ENCODE assay signal across 10 mouse cellular contexts in genomic region chr9:61349697-61350096, GRCm38 (mm10). TPM values are rescaled to one million over a fixed set of nuclear protein-coding genes. Genes with fewer than 3 reads are reported as not detected.
A peak's percentile ranks its signal among the peaks of the same experiment; 100 is the strongest.
DNase-seq lines count a peak whose midpoint lies in the region; ATAC-seq lines count a peak whose summit lies in the region.
"Had no signal": no experiment of that assay in that cellular context is flagged by ENCODE, and none has a peak within 500 bp of the region (broad histone marks: within the 10 kb centered on the region; RNA-seq: fewer than 3 reads in every experiment).

No protein-coding gene starts in this region.

- 0 out of 2 replicates have a peak, but pooled peaks cover 5% of the 10 kb centered on the region for H3K27me3 ChIP-seq in midbrain, embryonic 14.5 days (ENCODE audit: control insufficient read depth, insufficient read depth, low read length)
- peaks cover 67% of the 10 kb centered on the region for H3K27me3 ChIP-seq in midbrain, embryonic 10.5 days (ENCODE audit: low read depth, poor library complexity, severe bottlenecking)

- no peak overlapping the region for H3K4me2 ChIP-seq in midbrain, embryonic 14.5 days (ENCODE audit: low read length)

- no peaks in the 10 kb centered on the region for H3K9me3 ChIP-seq in midbrain, embryonic 14.5 days (ENCODE audit: control insufficient read depth, low read length)
- H3K9me3 ChIP-seq in midbrain, embryonic 10.5 days (replicated peaks), result no peaks in the 10 kb centered on the region

- no peak overlapping the region for H3K27ac ChIP-seq in midbrain, embryonic 14.5 days (replicated peaks; ENCODE audit: low read depth, low read length)
- H3K27ac ChIP-seq in midbrain, embryonic 10.5 days (replicated peaks), result no peak overlapping the region

- no peak overlapping the region for H3K9ac ChIP-seq in midbrain, embryonic 14.5 days (replicated peaks; ENCODE audit: low read length)

- peaks cover 9% of the 10 kb centered on the region for H3K4me1 ChIP-seq in midbrain, embryonic 14.5 days (ENCODE audit: control insufficient read depth, insufficient read depth, low read length)
- peaks cover 42% of the 10 kb centered on the region for H3K4me1 ChIP-seq in midbrain, embryonic 10.5 days

- 87% methylated on average over 7 of the region's 7 CpGs for WGBS in midbrain, embryonic 14.5 days
- 83% methylated on average over 7 of the region's 7 CpGs for WGBS in midbrain, embryonic 10.5 days

- H3K36me3 ChIP-seq in midbrain, embryonic 14.5 days (ENCODE audit: control insufficient read depth, insufficient read depth, low read length), result no peaks in the 10 kb centered on the region
- H3K36me3 ChIP-seq in midbrain, embryonic 10.5 days, result no peaks in the 10 kb centered on the region

- DNase-seq in adrenal gland, adult 2 months, result peak; percentile 72
- DNase-seq in adrenal gland, postnatal 10 days, result no peak
- DNase-seq in ZHBTc4 (ENCODE audit: low read depth, low spot score), result peak; percentile 23
- DNase-seq in lung, postnatal 14 days, result peak; percentile 54
- no peak for DNase-seq in midbrain, embryonic 14.5 days
- no peak for DNase-seq in thymus, adult 18-20 months
- no peak for DNase-seq in midbrain, embryonic 10.5 days (ENCODE audit: low spot score)
- DNase-seq: thymus, postnatal 36 days had no signal

- no peak overlapping the region for H3K4me3 ChIP-seq in midbrain, embryonic 14.5 days (replicated peaks; ENCODE audit: low read depth, low read length)
- H3K4me3 ChIP-seq in midbrain, embryonic 10.5 days, result no peak overlapping the region

- peak; percentile 57 to 77 for ATAC-seq in hematopoietic stem cell, adult 5-6 weeks (replicated peaks in 1 of 2; ENCODE audit: insufficient read depth in 1 of 2, low FRiP score in 2 of 2, low TSS enrichment in 1 of 2, low read depth in 1 of 2, poor library complexity in 2 of 2, severe bottlenecking in 2 of 2)
- ATAC-seq in midbrain, embryonic 14.5 days (ENCODE audit: low FRiP score, low TSS enrichment), result no peak
- ATAC-seq: activated CD4-positive, CD25-positive, alpha-beta regulatory T cell, adult 4 months had no signal

RNA-seq across cellular contexts. Expression of gene Tle3, which starts 22.5 kb away (rescaled TPM):
- total RNA-seq in adrenal gland, adult 2 months (2021), result 100 to 1,000 TPM; 106 to 160 TPM
- polyA plus RNA-seq in adrenal gland, adult 2 months (2012; rRNA removed), result 193 and 277 TPM in 2 replicates
- 10 to 100 TPM; 82.4 to 92.7 TPM for total RNA-seq in adrenal gland, postnatal 10 days (2021)
- 44.5 and 105 TPM in 2 replicates for total RNA-seq in hematopoietic stem cell, adult 5-6 weeks (2017)
- polyA plus RNA-seq in midbrain, embryonic 14.5 days (2014; fragmentation: Nextera tagmentation; extraction: Ambion mirVana), result 36.4 and 43.8 TPM in 2 replicates
- 48.7 and 55.8 TPM in 2 replicates for polyA plus RNA-seq in midbrain, embryonic 10.5 days (2016; fragmentation: Nextera tagmentation; extraction: Ambion mirVana)

Comparison
In these comparisons a context has a peak if more than half of its experiments do, and no peak if none do; other contexts are left out.
1. DNase-seq: peak in adrenal gland, adult 2 months (single experiment), ZHBTc4 (single experiment) and lung, postnatal 14 days (single experiment); none in adrenal gland, postnatal 10 days (single experiment), midbrain, embryonic 14.5 days (single experiment), thymus, adult 18-20 months (0 of 2) and midbrain, embryonic 10.5 days (single experiment).